Mouse (Mus musculus): Measurements from ENCODE around the gene Pfkm. TPM values are rescaled to one million over a fixed set of nuclear protein-coding genes. Genes with fewer than 3 reads are reported as not detected.
A peak's percentile ranks its signal among the peaks of the same experiment; 100 is the strongest.

Gene Pfkm
- polyA plus RNA-seq, 1 experiment from 2014 or later = 53.4 TPM

- Histone ChIP-seq H3K4me3 (no peak overlapping the region), H3K27ac (no peak overlapping the region), H3K4me2 (replicated peaks) (no peak overlapping the region), H3K36me3 (no peaks in the 10 kb centered on the region), H3K9me3 (replicated peaks) (no peaks in the 10 kb centered on the region), H3K4me1 (peaks cover 13% of the 10 kb centered on the region), H3K9ac (no peak overlapping the region), H3K27me3 (no peaks in the 10 kb centered on the region)
- 81% methylated on average over 3 of the region's 3 CpGs for WGBS
- no peak for ATAC-seq (ENCODE audit: low FRiP score)
These were observed 56.0 kb downstream of the Pfkm start for GRCm38 (mm10) chr15:98148356-98148755.

GRCm38 (mm10) chr15:98149166-98149602 is 56.8 kb downstream of the Pfkm start:
- Histone ChIP-seq H3K4me2 (replicated peaks) (no peak overlapping the region), H3K4me3 (no peak overlapping the region), H3K27me3 (no peaks in the 10 kb centered on the region), H3K27ac (no peak overlapping the region), H3K9me3 (replicated peaks) (no peaks in the 10 kb centered on the region), H3K9ac (no peak overlapping the region), H3K4me1 (peaks cover 13% of the 10 kb centered on the region), H3K36me3 (no peaks in the 10 kb centered on the region)
- ATAC-seq (ENCODE audit: low FRiP score) = no peak
- WGBS = 79% methylated on average over 10 of the region's 10 CpGs

DNA sequence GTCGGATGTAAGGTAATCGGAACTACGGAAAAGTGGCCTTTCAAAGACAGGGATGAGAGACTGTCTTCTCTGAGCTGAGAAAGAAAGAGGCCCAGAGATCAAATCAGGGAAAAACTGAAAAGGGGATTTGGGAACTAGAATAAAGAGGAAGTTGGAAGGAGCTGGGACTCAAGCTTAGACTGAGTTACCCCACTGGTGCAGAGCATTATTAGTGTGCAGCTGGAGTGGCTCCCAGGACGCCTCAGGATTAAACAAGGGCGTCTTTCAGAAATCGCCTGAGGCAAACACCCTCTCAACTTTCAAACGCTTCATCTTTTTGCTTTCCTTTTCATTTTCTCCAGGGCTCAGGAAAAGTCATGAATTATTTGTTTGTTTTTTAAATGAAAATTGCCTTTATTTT is 60.5 kb downstream of the Pfkm start:
- ATAC-seq (ENCODE audit: low FRiP score) = no peak
- H3K4me3 ChIP-seq = no peak overlapping the region
- H3K4me2 ChIP-seq (replicated peaks) = no peak overlapping the region

DNA sequence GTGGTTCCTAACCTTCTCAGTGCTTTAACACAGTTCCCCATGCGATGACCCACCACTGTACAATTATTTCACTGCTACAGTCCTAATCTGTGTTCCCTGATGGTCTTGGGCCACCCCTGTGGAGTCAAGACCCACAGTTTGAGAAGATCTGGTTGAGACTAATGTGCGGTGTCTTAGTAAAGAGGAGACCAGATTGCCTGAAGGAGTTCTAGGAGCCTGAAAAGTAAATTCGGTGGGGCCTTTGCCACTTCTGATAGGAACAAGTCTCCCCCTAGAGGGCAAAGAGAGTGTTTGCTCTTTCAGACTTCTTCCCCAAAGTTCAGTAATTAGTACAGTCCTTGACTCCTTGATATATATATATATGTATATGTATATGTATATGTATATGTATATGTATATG is 61.2 kb downstream of the Pfkm start:
- H3K27me3 ChIP-seq = no peaks in the 10 kb centered on the region
- no peak overlapping the region for H3K4me2 ChIP-seq (replicated peaks)
- WGBS = 31% methylated on average over 3 of the region's 3 CpGs
- H3K9me3 ChIP-seq (replicated peaks) = no peaks in the 10 kb centered on the region
- H3K36me3 ChIP-seq = no peaks in the 10 kb centered on the region
- no peak overlapping the region for H3K9ac ChIP-seq
- H3K27ac ChIP-seq = no peak overlapping the region
- H3K4me3 ChIP-seq = no peak overlapping the region
- no peaks in the 10 kb centered on the region for H3K4me1 ChIP-seq
- no peak for ATAC-seq (ENCODE audit: low FRiP score)

More for the DNA sequence above, 60.5 kb downstream of the Pfkm start:
- Histone ChIP-seq H3K4me1 (no peaks in the 10 kb centered on the region), H3K27me3 (no peaks in the 10 kb centered on the region), H3K9ac (no peak overlapping the region), H3K27ac (0 out of 2 replicates have a peak overlapping the region, but pooled peaks have one; percentile 48), H3K9me3 (replicated peaks) (no peaks in the 10 kb centered on the region), H3K36me3 (no peaks in the 10 kb centered on the region)
- 72% methylated on average over 7 of the region's 7 CpGs for WGBS

GRCm38 (mm10) chr15:98154146-98154545 is 61.8 kb downstream of the Pfkm start:
- H3K4me2 ChIP-seq (replicated peaks) = no peak overlapping the region
- H3K9ac ChIP-seq = no peak overlapping the region
- no peaks in the 10 kb centered on the region for H3K4me1 ChIP-seq
- no peaks in the 10 kb centered on the region for H3K27me3 ChIP-seq
- WGBS = 70% methylated on average over 4 of the region's 4 CpGs
- no peak overlapping the region for H3K4me3 ChIP-seq
- no peak for ATAC-seq (ENCODE audit: low FRiP score)
- H3K27ac ChIP-seq = no peak overlapping the region
- no peaks in the 10 kb centered on the region for H3K36me3 ChIP-seq
- H3K9me3 ChIP-seq (replicated peaks) = no peaks in the 10 kb centered on the region

- Histone ChIP-seq H3K4me1 (no peaks in the 10 kb centered on the region), H3K36me3 (no peaks in the 10 kb centered on the region), H3K27ac (no peak overlapping the region), H3K4me3 (no peak overlapping the region), H3K9ac (no peak overlapping the region), H3K9me3 (replicated peaks) (no peaks in the 10 kb centered on the region), H3K4me2 (replicated peaks) (no peak overlapping the region), H3K27me3 (no peaks in the 10 kb centered on the region)
- no peak for ATAC-seq (ENCODE audit: low FRiP score)
- WGBS = 76% methylated on average over 3 of the region's 3 CpGs
These were observed 62.2 kb downstream of the Pfkm start for GRCm38 (mm10) chr15:98154631-98155030.

- WGBS = 91% methylated on average over 5 of the region's 5 CpGs
- Histone ChIP-seq H3K27ac (no peak overlapping the region), H3K27me3 (no peaks in the 10 kb centered on the region), H3K4me3 (no peak overlapping the region), H3K4me2 (replicated peaks) (no peak overlapping the region), H3K4me1 (no peaks in the 10 kb centered on the region), H3K9me3 (replicated peaks) (no peaks in the 10 kb centered on the region), H3K36me3 (no peaks in the 10 kb centered on the region), H3K9ac (no peak overlapping the region)
- no peak for ATAC-seq (ENCODE audit: low FRiP score)
These were observed 62.9 kb downstream of the Pfkm start for GRCm38 (mm10) chr15:98155272-98155671.

- Histone ChIP-seq H3K4me1 (peaks cover 6% of the 10 kb centered on the region; the same call in 1 of the 2 replicates), H3K4me2 (replicated peaks) (no peak overlapping the region), H3K4me3 (no peak overlapping the region), H3K27me3 (no peaks in the 10 kb centered on the region), H3K9me3 (replicated peaks) (no peaks in the 10 kb centered on the region), H3K36me3 (no peaks in the 10 kb centered on the region), H3K27ac (no peak overlapping the region), H3K9ac (no peak overlapping the region)
- 75% methylated on average over 4 of the region's 4 CpGs for WGBS
- ATAC-seq (ENCODE audit: low FRiP score) = no peak
These were observed 63.6 kb downstream of the Pfkm start for GRCm38 (mm10) chr15:98155944-98156343.

- Histone ChIP-seq H3K4me1 (peaks cover 7% of the 10 kb centered on the region; the same call in 1 of the 2 replicates), H3K27me3 (no peaks in the 10 kb centered on the region), H3K36me3 (no peaks in the 10 kb centered on the region), H3K9ac (no peak overlapping the region), H3K4me2 (replicated peaks) (no peak overlapping the region), H3K9me3 (replicated peaks) (no peaks in the 10 kb centered on the region), H3K27ac (no peak overlapping the region), H3K4me3 (no peak overlapping the region)
- 83% methylated on average over 1 of the region's 1 CpGs for WGBS
- ATAC-seq (ENCODE audit: low FRiP score) = no peak
These were observed 64.9 kb downstream of the Pfkm start for GRCm38 (mm10) chr15:98157253-98157652.

DNA sequence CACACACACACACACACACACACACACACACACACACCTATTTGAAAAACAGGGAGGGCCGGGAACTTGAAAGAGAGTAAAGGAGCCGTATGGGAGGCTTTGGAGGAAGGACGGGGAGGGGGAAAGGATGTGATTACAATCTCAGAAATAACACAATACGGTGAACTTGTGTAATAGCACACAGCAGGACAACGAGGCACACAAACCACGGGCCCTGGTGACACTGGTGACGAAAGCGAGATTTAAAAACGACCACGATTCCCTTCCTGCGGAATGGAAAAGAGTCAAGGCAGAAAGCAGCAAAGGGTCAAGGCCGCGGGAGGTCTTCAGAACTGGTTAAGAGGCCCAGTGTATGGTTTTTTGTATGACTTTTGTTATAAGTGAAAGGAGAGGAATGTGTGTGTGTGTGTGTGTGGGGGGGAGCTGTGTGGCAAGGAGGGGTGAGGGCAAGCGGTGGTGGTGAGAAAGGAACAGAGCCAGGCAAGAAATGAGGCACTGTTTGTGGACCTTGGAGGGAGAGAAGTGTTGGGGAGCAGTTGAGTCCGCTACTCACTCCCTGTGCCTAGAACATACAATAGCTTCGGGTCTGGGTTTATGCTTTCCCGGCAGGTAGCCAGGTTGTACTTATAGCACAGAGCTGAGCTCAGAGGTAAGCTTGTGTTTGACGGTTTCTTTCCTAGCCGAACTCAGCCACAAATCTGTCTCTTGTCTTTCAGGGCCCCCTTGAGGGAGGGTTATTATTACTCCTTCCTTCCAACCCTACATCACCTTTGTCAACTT is 68.8 kb downstream of the Pfkm start:
- Histone ChIP-seq H3K9ac (no peak overlapping the region), H3K36me3 (no peaks in the 10 kb centered on the region), H3K27me3 (0 out of 2 replicates have a peak, but pooled peaks cover 11% of the 10 kb centered on the region), H3K4me2 (replicated peaks) (no peak overlapping the region), H3K4me1 (peaks cover 7% of the 10 kb centered on the region; the same call in 1 of the 2 replicates), H3K27ac (no peak overlapping the region), H3K4me3 (no peak overlapping the region), H3K9me3 (replicated peaks) (no peaks in the 10 kb centered on the region)
- ATAC-seq (ENCODE audit: low FRiP score) = no peak
- 49% methylated on average over 19 of the region's 19 CpGs for WGBS

GRCm38 (mm10) chr15:98162561-98162960 is 70.2 kb downstream of the Pfkm start:
- H3K4me3 ChIP-seq = no peak overlapping the region

DNA sequence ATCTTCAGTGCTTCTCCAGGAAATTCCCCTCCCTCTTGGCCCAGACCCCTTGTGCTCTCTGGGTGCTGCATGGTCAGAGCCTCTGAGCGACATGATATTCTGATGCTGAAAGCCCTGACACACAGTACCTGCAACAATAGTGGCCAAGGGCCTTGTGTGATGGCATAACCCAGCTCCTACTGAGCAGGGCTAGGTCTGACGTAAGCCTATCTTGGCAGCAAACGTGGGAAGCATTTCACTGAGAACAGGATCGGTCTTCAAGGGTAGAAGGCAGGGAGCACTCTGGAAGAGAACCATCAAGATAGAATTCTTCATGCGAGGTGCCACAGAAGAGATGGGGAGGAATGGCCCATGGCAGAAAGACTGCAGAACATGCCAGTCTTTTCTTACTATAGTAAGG is 73.1 kb downstream of the Pfkm start, which contains the start of gene Asb8:
Gene Asb8, minus strand, starts transcription at position 101 of the 400 bp plus-strand sequence.
- Histone ChIP-seq H3K36me3 (no peaks in the 10 kb centered on the region), H3K9me3 (replicated peaks) (no peaks in the 10 kb centered on the region), H3K27me3 (peaks cover 36% of the 10 kb centered on the region), H3K4me1 (peaks cover 37% of the 10 kb centered on the region), H3K4me3 (no peak within 1 kb of the TSS), H3K27ac (peak within 1 kb of the TSS; percentile 94; the same call in 1 of the 2 replicates), H3K9ac (no peak within 1 kb of the TSS), H3K4me2 (replicated peaks) (no peak within 1 kb of the TSS; the same call in 1 of the 2 replicates)
- no peak for ATAC-seq (ENCODE audit: low FRiP score)
- WGBS = 84% methylated on average over 5 of the region's 5 CpGs

More at GRCm38 (mm10) chr15:98162561-98162960, 70.2 kb downstream of the Pfkm start:
- 0 out of 2 replicates have a peak, but pooled peaks cover 11% of the 10 kb centered on the region for H3K27me3 ChIP-seq
- peaks cover 14% of the 10 kb centered on the region for H3K4me1 ChIP-seq
- no peak overlapping the region for H3K27ac ChIP-seq
- H3K4me2 ChIP-seq (replicated peaks) = no peak overlapping the region
- ATAC-seq (ENCODE audit: low FRiP score) = no peak
- WGBS = 83% methylated on average over 4 of the region's 4 CpGs
- no peak overlapping the region for H3K9ac ChIP-seq
- H3K36me3 ChIP-seq = no peaks in the 10 kb centered on the region
- H3K9me3 ChIP-seq (replicated peaks) = no peaks in the 10 kb centered on the region
